Mouse (Mus musculus): Measurements from ENCODE around the gene Ceacam16.

Gene Ceacam16

DNA sequence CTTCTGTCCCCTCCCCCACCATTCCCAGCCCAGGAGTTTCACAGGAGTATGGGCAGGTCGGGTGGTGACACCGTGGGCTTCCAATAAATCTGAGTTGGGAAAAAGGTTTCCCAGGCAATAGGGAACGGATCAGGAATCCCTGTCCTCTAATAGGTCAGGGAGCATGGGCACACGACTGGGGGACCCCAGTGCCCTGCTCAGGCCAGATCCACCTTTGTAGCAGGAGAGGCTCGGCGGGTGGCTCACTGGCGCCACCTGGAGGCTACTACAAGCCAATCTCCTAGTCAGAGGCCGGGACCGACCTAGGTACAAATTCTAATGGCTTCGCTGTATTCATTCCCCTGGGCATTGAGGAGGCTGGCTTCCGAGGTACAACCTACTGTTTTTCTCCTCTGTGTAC, 17.5 kb downstream of the Ceacam16 start:
- DNase-seq (ENCODE audit: low read depth) = peak; percentile 79

DNA sequence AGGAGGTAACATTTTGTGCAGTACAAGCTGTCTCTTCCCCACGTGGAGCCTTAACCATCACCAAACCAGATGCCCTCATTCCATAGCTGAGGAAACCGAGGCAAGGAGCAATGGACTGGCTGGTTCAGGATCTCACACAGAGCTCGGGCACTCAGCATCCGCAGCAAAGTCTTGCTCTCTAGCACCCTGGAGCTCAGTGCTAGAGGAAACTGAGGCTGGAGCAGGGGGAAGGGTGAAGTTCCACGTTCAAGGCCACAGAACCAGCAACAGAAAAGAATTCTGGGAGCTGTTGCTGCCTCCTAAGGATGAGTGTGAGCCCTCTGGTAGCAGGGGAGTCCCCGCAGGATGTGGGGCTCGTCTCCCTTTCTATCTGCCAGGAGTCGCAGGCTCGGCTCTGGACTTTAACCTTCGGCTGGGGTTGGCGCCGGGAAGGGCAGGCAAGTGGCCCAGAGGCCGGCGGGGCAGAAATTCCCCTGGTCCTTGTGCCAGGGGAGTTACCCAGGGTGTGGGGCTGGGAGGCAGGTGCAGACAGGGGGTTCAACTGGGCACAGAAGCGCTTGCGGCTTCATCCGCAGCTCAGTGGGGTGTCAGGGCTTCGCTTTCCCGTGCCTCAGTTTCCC, 18.1 kb downstream of the Ceacam16 start:
- DNase-seq (ENCODE audit: low read depth) = no peak

DNA sequence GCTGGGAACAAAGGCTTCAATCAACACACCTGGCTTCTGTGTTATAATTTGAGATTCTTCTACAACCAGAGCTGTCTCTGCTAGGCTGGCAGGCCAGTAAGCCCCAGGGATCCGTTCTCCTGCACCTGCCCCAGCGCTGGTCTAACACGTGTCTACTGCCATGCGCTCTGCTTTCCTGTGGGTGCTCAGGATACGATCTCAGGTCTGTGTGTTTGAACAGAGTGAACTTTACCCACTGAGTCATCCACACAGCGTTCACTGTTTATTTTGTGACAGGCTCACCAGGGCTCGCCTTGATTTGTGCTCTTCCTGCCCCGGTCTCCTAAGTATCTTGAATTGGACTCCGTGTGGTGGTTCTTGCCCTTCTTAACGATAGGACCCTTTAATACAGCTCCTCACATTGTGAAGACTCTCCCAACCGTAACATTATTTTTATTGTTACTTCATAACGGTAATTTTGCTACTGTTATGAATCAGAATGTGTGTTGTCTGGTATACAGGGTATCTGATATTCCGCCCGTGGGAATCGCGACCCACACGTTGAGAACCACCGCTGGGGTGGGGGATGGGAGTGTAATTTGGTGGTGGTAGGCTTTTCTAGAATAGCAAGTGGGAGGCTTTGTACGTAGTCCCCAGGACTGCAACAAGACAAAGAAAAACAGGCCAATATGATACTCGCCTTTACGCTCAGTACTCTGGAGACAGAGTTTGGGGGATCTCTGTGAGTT, 19.2 kb downstream of the Ceacam16 start:
- DNase-seq (ENCODE audit: low read depth) = peak; percentile 64

DNA sequence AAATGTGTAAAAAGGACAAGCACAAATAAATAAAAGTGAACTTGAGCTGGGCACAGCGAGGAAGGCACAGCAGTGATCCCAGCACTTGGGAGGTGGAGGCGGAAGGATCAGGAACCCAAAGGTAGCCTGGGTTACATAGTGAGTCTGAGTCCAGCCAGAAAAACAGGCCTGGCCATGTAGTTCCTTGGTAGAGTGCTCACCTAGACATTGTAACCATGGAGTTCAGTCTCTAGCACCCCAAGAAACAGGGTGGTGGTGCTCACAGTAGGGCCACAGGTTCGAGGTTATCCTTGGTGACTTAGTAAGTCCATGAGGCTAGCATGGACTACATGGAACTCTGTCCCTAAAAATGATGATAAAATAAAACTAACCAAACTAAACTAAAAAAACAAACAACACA, 20.2 kb downstream of the Ceacam16 start:
- DNase-seq (ENCODE audit: low read depth) = no peak

DNA sequence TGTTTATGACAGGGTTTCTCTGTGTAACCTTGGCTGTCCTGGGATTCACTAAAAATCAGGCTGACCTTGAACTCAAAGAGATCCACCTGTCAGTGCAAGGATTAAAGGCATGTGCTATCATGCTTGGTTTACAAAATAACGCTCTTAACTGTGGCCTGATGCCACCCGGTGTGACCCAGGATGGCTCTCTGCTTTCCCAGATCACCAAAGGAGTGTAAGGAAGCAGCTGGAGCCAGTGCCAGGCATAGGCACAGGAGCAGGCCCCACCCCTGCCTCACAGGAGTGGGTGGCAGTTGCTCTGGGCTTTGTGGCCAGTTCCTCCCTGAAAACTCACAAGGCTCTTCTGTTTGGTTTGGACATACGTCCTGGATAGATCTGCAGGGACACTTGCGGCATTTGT, 20.7 kb downstream of the Ceacam16 start:
- DNase-seq (ENCODE audit: low read depth) = no peak

DNA sequence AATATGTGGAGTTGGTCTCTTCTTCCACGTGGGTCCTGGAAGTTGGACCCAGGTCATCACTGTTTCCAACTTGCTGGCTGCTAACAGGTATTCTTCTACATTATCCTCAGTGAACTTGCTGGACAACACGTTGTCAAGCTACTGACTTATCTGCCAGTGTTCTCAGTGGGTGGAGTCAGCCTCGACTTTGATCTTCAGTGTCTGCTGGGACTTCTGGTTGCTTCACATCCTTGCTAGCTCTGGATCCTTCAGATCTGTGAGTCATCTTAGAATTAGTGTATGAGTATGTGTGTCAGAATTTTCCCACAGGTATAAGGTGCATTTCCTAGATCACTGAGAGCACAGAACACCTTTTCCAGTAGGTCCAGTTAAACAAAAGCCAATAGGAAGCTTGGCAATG, 24.3 kb downstream of the Ceacam16 start:
- DNase-seq (ENCODE audit: low read depth) = peak; percentile 64

DNA sequence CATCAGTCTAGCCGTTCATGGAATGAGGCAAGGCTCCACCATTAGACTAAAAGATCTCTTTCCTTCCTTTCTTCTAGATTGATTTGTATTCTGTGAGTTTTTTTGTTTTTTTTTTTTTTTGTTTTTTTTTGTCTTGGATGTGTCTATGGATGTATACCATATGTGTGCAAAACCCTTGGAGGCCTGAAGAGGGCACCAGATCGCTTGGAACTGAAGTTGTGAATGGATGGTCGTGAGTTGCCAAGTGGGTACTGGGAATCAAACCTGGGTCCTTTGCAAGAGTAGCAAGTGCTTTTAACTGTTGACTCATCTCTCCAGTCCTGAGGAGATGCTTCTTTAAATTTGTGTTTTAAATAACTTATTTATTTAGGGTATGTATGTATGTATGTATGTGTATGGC, 27.0 kb downstream of the Ceacam16 start:
- peak; percentile 31 for DNase-seq (ENCODE audit: low read depth)

DNA sequence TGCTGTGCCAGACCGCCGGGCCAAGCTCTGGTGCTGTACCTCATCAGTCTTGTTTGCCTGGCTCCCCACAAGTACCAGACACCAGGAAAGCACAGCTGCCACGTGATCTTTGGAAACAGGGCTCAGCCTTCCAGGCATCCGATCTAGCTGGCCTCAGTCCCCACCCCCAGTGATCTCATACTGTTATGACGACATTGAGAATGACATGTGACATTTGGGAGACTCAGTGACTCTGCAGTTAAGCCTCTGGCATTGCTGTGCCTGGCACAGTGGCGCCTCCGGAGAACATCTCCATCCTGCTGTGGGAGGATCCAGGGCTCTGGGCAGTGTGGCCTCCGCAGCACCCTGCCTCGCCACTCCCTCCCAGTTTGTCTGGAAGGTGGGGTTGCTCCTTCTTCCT, 29.3 kb downstream of the Ceacam16 start:
- no peak for DNase-seq (ENCODE audit: low read depth)

DNA sequence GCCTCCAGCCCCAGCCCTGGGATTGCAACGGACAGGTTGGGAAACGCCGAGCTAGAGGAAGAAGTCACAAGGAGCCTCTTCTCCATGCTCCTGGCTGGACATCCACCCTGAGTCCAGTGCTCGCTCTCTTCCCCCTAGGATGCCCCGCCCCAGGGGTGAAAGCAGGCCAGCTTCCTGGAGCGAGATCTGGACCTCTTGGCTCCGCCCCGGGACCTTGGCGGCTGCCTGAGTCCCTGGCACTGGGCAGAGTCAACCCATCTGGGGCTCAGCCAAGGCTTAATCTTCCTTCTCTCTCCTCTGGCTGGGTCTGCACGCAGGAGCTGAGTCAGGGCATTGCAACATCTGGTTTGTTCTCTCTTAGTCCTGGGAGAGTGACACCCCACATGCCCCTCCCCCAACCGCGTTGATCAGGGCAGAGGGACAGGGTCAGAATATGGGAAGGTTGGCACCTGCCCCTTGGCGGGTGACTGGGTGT, 30.4 kb downstream of the Ceacam16 start:
- peak; percentile 33 for DNase-seq (ENCODE audit: low read depth)

DNA sequence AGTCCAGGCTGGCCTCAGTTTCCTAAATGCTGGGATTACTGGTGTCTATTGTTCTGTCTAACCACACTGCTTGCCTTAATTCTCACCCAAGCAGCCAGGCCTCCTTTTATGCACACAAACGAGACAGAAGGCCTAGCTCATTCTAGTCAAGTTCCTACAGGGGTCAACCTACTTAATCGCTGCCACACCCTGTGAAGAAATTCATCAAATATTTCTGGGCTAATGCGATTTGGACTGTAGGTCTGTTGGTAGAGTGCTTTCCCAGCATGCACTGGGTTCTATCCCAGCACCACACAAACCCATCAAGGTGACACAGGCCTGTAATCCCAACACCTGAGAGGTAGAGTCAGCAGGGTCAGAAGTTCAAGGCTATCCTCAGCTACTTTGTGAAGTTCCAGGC, 31.4 kb downstream of the Ceacam16 start:
- DNase-seq (ENCODE audit: low read depth) = no peak

DNA sequence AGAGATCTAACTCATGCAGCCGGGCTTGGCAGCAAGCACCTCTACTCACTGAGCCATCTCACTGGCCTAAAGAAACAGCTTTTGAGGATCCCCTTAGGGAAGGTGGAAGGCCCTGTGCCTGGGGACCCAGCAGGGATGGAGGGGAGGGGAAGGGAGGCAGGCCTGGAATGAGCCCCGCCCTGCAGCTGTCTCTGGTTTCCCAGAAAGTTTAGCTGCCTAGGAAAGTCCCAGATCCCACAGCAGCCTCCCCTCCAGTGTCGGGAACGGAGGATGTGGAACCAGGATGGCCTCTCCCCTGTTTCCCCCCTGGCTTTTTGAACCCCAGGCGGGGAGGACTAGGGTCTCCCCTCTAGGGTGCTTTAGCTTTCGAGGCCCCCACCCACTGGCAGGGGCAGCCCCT, 34.3 kb downstream of the Ceacam16 start:
- DNase-seq (ENCODE audit: low read depth) = no peak

DNA sequence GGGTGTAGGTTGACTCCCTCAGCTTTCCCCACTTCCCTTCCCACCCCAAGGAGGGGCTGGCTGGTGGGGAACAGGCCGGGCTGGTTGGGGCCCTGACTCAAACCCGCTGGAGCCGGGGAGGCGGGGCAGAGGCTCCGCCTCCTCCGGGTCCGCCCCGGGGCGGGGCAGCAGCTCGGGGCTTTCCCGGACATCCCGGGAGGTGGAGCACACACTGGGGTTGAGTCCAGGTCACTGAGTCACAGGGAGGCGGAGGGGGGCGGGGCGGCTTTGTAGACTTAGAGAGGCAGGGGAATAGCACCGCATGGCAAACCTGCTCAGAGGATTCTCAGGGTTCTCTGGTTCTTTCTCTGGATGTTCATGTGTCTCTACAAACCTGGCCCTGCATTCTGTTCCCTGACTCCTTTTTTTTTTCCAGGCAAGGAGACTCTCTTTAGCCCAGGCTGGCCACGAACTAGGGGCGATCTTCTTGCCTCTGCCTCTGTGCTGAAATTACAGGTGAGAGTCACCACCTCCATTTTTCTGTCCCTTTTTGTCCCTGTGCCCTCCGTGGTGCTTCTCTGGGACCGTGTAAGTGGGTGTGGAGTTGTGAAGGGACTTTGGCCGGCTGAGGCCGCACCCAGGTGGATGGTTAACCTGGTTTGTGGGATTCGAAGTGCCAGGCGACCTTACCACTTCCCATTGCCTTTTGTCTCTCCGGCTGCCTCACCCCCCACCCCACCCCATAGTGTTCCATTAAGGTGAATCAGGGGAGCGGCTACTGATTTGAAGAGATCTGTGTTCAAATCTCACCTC, 36.7 kb downstream of the Ceacam16 start:
- DNase-seq (ENCODE audit: low read depth) = peak; percentile 97

DNA sequence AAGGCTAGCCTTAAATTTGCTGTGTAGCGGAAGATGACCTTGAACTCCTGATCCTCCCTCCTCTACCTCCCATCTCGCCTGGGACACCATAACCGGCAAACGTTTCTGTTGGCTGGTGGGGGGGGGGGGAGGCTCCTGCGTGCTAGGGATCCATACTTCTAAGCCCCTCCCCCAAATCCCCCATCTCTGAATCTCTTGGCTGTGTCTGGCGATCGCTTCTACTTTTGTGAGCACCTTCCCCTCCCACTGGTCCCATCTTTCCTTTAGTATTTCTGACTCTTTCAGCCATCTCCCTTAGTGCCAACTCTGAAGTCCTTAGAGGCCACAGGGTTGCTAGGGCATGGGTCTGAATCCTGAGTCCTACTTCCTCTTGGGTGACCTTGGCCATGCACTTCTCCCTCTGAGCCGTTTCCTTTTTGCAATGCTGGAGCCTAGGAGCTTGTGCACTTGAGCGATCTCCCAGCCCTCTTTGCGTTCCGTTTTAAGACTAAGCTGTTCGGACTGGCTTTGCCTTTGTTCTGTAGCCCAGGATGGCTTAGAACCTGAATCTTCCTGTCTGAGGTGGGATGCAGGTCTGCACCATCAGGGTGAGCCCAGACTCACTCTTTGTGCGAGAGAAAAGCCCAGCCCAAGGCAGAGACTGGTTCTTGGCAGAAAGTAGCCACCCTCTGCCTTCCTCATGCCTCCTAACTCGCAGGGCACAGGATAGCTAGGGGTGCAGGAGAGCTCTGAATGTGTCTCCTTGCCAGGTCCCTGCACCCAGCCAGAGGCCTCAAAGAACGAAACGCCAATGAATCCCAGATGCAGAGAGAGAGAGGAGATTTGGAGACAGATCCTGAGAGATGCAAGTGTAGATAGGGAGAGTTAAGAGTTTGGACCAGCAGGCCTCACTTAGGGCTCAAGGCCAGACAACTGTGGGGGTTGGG, 37.6 kb downstream of the Ceacam16 start:
- DNase-seq (ENCODE audit: low read depth) = no peak

DNA sequence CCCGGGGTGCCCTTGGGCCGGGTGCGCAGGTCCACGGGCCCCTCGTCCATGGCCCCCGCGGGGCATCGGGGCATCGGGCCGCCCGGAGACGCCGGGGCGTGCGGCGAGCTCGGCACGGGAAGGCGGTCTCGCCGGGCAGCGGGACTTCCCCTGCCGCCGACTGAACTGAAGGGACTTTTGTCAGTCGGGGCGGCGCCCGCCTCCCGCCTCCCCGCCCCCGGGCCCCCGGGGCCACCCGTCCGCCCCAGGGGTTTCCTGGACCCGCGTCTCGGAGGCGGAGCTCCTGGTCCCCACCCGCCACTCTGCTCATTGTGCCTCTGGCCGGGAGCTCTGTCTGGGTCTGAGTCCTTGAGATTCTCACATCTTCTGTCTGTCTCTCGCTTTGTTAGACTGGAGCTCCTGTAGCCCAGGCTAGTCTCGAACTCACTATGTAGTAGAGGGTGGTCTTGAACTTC, 38.5 kb downstream of the Ceacam16 start, which contains the start of gene Bcl3:
TSS of gene Bcl3 (minus strand) at position 167 of the 455 bp plus-strand sequence.
- DNase-seq (ENCODE audit: low read depth) = peak; percentile 91

DNA sequence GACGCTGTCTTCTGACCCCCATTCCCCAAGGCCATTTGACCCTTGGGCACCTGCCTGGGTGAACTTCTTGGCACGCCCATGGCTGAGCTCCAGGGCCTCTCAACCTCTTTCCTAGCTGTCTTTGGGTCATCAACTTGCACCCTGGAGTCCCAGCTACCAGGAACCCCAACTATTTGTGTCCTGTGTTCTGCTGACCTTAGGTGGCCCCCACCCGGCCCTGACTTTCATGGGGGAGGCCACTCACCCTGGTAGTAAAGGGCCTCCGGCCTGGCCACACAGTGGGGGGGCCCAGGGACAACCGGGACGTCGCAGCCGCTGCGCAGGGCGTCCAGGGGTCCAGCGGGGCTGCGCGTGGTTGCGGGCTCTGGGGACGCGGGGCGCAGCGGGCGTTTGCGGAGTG, 38.9 kb downstream of the Ceacam16 start:
- peak; percentile 52 for DNase-seq (ENCODE audit: low read depth)

DNA sequence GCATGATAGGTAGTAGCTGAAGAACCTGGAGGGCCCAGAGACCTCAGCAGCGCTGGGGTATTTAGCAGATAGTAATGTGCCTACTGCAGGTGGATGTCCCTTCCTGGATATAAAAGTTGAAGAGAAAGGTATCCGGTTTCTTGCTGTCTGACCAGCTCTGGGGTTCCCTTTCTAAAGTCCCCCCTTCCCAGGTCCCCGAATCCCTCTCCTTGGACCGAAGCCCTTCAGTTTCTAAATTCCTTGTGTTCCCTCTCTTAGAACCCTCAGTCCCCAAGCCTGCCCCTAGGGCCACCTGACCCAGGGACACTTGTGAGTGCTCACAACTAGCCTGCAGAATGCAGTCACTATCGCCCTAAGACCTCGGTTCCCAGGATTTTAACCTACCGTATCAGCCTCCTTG, 39.5 kb downstream of the Ceacam16 start:
- DNase-seq (ENCODE audit: low read depth) = peak; percentile 60

DNA sequence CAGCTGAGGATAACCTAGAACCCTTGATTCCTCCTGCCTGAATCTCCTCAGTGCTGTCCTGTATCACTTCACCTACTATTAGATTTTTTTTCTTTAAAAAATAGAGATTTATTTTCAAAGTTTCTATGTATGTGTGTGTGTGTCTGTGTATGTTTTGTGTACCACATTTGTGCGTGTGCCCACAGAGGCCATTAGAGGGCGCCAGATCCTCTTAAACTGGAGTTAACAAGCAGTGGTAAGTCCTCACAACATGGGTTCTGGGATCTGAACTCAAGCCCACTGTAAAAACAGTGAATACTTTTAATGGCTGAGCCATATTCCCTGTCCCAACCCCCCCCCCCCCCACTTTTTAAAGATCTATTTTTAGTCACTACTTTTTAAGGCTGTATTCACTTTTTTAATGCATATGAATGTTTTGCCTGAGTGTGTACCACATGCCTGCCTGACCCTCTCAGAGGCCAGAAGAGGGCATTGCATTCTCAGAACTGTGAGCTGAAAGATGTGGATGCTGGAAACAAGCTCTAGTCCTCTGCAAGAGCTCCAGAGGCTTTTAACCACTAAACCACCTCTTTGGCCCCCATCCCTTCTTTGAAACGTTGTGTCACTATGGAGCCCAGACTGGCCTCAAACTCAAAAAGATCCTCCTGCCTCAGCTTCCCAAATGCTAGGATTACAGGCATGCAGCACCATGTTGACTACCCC, 40.6 kb downstream of the Ceacam16 start:
- DNase-seq (ENCODE audit: low read depth) = peak; percentile 82

DNA sequence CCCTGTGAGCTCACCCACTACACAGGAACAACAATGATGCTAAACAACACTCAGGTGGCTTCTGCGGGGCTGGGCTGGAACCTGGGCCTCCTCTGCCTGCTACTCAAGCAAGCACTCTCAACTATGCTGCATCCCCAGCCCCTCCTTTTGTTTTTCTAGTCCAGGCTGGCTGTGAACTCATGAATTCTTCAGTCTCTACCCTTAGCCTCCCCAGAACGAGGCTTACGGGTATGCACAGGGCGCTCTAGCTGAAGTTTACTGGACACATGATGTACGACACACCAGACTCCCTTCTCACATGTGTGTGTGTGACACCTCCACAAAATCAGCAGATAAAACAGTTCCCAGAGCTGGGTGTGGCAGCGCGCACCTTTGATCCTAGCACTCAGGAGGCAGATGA, 42.2 kb downstream of the Ceacam16 start:
- DNase-seq (ENCODE audit: low read depth) = peak; percentile 62

DNA sequence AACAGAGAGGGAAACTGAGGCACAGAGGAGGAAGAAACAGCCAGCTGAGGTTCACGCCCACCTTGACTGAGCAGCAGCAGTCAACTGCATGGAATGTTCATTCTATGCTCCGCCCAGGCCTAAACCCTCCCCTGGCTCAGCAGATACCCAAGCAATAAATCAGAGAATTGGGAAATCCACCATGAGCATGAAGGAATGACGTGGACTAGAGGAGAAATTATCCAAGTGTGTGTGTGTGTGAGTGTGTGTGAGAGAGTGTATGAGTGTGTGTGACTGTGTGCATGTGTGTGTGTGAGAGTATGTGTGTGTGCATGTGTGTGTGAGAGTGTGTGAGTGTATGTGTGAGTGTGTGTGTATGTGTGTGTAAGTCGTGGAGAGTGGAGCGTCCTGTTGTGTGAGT, 42.7 kb downstream of the Ceacam16 start:
- no peak for DNase-seq (ENCODE audit: low read depth)

DNA sequence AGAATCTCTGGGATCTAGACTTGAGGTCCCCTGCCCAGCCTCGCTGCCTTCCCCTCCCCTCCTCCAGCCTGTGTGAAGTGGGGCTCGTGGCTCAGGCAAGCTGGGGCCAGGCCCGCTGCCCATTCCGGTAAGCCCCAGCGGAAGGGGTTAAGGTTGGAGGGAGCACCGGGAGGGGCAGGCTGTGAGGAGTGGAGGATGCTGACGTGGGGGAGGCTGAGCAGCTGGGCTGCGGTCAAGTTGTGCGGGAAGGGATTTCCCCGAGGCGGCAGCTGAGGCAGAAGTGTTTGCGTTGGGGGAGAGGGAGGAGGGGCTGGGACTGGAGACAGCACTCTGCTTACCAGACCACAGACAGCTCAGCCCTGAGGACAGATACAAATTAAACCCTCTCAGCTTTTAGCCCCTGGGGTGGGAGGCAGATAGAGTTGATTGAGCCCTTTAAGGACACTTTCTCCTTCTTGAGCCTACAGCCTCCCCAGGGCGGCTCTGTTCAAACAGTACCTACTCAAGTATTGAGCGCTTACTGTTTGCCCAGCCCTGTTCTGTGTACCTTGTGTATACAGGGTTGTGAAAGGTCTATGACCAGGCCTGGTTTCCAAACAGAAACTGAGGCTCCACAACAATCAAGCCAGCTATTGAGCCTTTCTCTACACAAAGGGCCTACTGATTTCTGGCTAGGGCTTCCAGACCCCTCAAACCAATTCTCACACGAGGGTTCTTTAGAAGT, 43.6 kb downstream of the Ceacam16 start:
- peak; percentile 96 for DNase-seq (ENCODE audit: low read depth)

Data from induced T-regulatory cell, adult 2 months (primary cell).